Mouse (Mus musculus) midbrain, embryonic 10.5 days (tissue): ENCODE results near the gene Unkl. TPM values are rescaled to one million over a fixed set of nuclear protein-coding genes. Genes with fewer than 3 reads are reported as not detected.
"Not testable (repeated sequence)": the region's sequence is repeated elsewhere in the genome, so short reads cannot be mapped to it uniquely, and the experiment has no call there.

Source experiments
- DNase-seq: peaks from one replicate; pipeline ENCODE4 v3.0.0-alpha.2; 2017; ENCODE audit warnings: low spot score
- H3K27ac ChIP-seq: fragments of 300-500 bp; sonication (generic); replicated peaks from 2 replicates; pipeline ENCODE4 v1.5.1; 2016; ENCODE audit warnings: mild to moderate bottlenecking
- H3K27me3 ChIP-seq: fragments of 300-500 bp; sonication (generic); 2 replicates; pipeline ENCODE4 v1.6.1; 2016; ENCODE audit warnings: low read depth, mild to moderate bottlenecking; ENCODE audit not compliant: poor library complexity, severe bottlenecking
- H3K36me3 ChIP-seq: fragments of 300-500 bp; sonication (generic); 2 replicates; pipeline ENCODE4 v1.6.1; 2016; ENCODE audit warnings: mild to moderate bottlenecking, moderate library complexity
- H3K4me1 ChIP-seq: fragments of 300-500 bp; sonication (generic); 2 replicates; pipeline ENCODE4 v1.6.1; 2016
- H3K4me3 ChIP-seq: fragments of 300-500 bp; sonication (generic); 2 replicates; pipeline ENCODE4 v1.5.1; 2016; ENCODE audit warnings: mild to moderate bottlenecking, moderate library complexity
- H3K9me3 ChIP-seq: fragments of 300-500 bp; sonication (generic); replicated peaks from 2 replicates; pipeline ENCODE4 v1.6.1; 2016; ENCODE audit warnings: mild to moderate bottlenecking
- WGBS: fragments of 180-500 bp; shearing (Covaris S2); methylation state at CpG from one replicate; pipeline ENCODE4 v1.1.7; 2016; 5-methylcytosine and 5-hydroxymethylcytosine counted together
- polyA plus RNA-seq: library from polyadenylated mRNA; unstranded; fragments of >200 nt; fragmentation: Nextera tagmentation; extraction: Ambion mirVana; gene quantifications from 2 replicates; pipeline ENCODE4 v1.2.1, GENCODE M21; 2016

Unkl gene
- polyA plus RNA-seq, 1 experiment from 2014 or later, result 8.4 TPM

GRCm38 (mm10) chr17:25222504-25222940 is 34.3 kb downstream of the Unkl start:
- not testable (repeated sequence) for H3K27ac ChIP-seq, H3K9me3 ChIP-seq, DNase-seq
- Histone ChIP-seq H3K4me1 (peaks cover 20% of the 10 kb centered on the region), H3K36me3 (peaks cover 22% of the 10 kb centered on the region), H3K4me3 (peak overlapping the region; percentile 60), H3K27me3 (peaks cover 13% of the 10 kb centered on the region)
- 9% methylated on average over 16 of the region's 28 CpGs for whole genome bisulfite sequencing

GRCm38 (mm10) chr17:25222951-25223601 is 34.9 kb downstream of the Unkl start:
- H3K4me3 ChIP-seq, result peak overlapping the region; percentile 60
- 47% methylated on average over 6 of the region's 6 CpGs for WGBS
- H3K27ac ChIP-seq, result no peak overlapping the region
- H3K4me1 ChIP-seq, result peaks cover 20% of the 10 kb centered on the region
- no peak for DNase-seq
- peaks cover 22% of the 10 kb centered on the region for H3K36me3 ChIP-seq
- peaks cover 13% of the 10 kb centered on the region for H3K27me3 ChIP-seq
- H3K9me3 ChIP-seq, result no peaks in the 10 kb centered on the region

- peaks cover 21% of the 10 kb centered on the region for H3K36me3 ChIP-seq
- WGBS, result 87% methylated on average over 7 of the region's 7 CpGs
- no peak overlapping the region; the same call in 1 of the 2 replicates for H3K4me3 ChIP-seq
- H3K27me3 ChIP-seq, result peaks cover 13% of the 10 kb centered on the region
- no peaks in the 10 kb centered on the region for H3K9me3 ChIP-seq
- H3K27ac ChIP-seq, result no peak overlapping the region
- peaks cover 20% of the 10 kb centered on the region for H3K4me1 ChIP-seq
- DNase-seq, result no peak
Measured at GRCm38 (mm10) chr17:25224586-25225222, 36.5 kb downstream of the Unkl start.

- DNase-seq, result no peak
- Histone ChIP-seq H3K36me3 (peaks cover 29% of the 10 kb centered on the region), H3K27me3 (peaks cover 12% of the 10 kb centered on the region), H3K4me3 (no peak overlapping the region), H3K27ac (no peak overlapping the region), H3K9me3 (no peaks in the 10 kb centered on the region), H3K4me1 (peaks cover 20% of the 10 kb centered on the region)
- 86% methylated on average over 4 of the region's 4 CpGs for WGBS
Measured at GRCm38 (mm10) chr17:25225659-25226058, 37.5 kb downstream of the Unkl start.

- Histone ChIP-seq H3K36me3 (peaks cover 35% of the 10 kb centered on the region), H3K4me3 (no peak overlapping the region), H3K27me3 (no peaks in the 10 kb centered on the region), H3K27ac (no peak overlapping the region), H3K9me3 (no peaks in the 10 kb centered on the region), H3K4me1 (no peaks in the 10 kb centered on the region)
- DNase-seq, result no peak
- 89% methylated on average over 5 of the region's 5 CpGs for WGBS
Measured at GRCm38 (mm10) chr17:25227991-25228390, 39.8 kb downstream of the Unkl start.

GRCm38 (mm10) chr17:25230014-25230655 is 41.9 kb downstream of the Unkl start:
- not testable (repeated sequence) for H3K27me3 ChIP-seq, H3K4me3 ChIP-seq, H3K9me3 ChIP-seq, H3K4me1 ChIP-seq, DNase-seq, H3K27ac ChIP-seq
- 85% methylated on average over 17 of the region's 17 CpGs for WGBS
- peaks cover 44% of the 10 kb centered on the region for H3K36me3 ChIP-seq

- Histone ChIP-seq H3K36me3 (peaks cover 46% of the 10 kb centered on the region), H3K27me3 (no peaks in the 10 kb centered on the region), H3K4me3 (no peak overlapping the region), H3K9me3 (no peaks in the 10 kb centered on the region), H3K27ac (no peak overlapping the region), H3K4me1 (no peaks in the 10 kb centered on the region)
- 93% methylated on average over 3 of the region's 3 CpGs for WGBS
- no peak for DNase-seq
Measured at GRCm38 (mm10) chr17:25230700-25231099, 42.5 kb downstream of the Unkl start.

GRCm38 (mm10) chr17:25231621-25232020 is 43.4 kb downstream of the Unkl start:
- DNase-seq, H3K27me3 ChIP-seq, H3K4me3 ChIP-seq, H3K9me3 ChIP-seq, H3K27ac ChIP-seq, H3K4me1 ChIP-seq: not testable (repeated sequence)
- WGBS, result 96% methylated on average over 8 of the region's 11 CpGs
- peaks cover 50% of the 10 kb centered on the region for H3K36me3 ChIP-seq

GRCm38 (mm10) chr17:25235635-25236034 is 47.4 kb downstream of the Unkl start:
- peaks cover 12% of the 10 kb centered on the region for H3K4me1 ChIP-seq
- H3K36me3 ChIP-seq, result peaks cover 39% of the 10 kb centered on the region
- no peak overlapping the region for H3K27ac ChIP-seq
- 84% methylated on average over 9 of the region's 9 CpGs for WGBS
- no peaks in the 10 kb centered on the region for H3K27me3 ChIP-seq
- H3K4me3 ChIP-seq, result no peak overlapping the region
- DNase-seq, result no peak
- no peaks in the 10 kb centered on the region for H3K9me3 ChIP-seq

- H3K4me1 ChIP-seq, result peaks cover 23% of the 10 kb centered on the region
- H3K4me3 ChIP-seq, result peak within 1 kb of the TSS; percentile 99
- H3K36me3 ChIP-seq, result peaks cover 62% of the 10 kb centered on the region
- H3K9me3 ChIP-seq, result no peaks in the 10 kb centered on the region
- WGBS, result under 1% methylated on average over 80 of the region's 80 CpGs
- H3K27me3 ChIP-seq, result no peaks in the 10 kb centered on the region
- H3K27ac ChIP-seq, result peak within 1 kb of the TSS; percentile 91
- peak; percentile 88 for DNase-seq
Measured at GRCm38 (mm10) chr17:25239695-25240636, 51.8 kb downstream of the Unkl start, which contains the start of the genes Gnptg and Tsr3. TSS of gene Gnptg (minus strand) at chr17:25240124. TSS of gene Tsr3 (plus strand) at chr17:25240170.

GRCm38 (mm10) chr17:25243131-25243780 is 55.1 kb downstream of the Unkl start:
- Histone ChIP-seq H3K9me3 (no peaks in the 10 kb centered on the region), H3K36me3 (peaks cover 54% of the 10 kb centered on the region), H3K4me1 (peaks cover 25% of the 10 kb centered on the region), H3K27me3 (no peaks in the 10 kb centered on the region), H3K4me3 (no peak overlapping the region), H3K27ac (no peak overlapping the region)
- 92% methylated on average over 11 of the region's 11 CpGs for WGBS
- DNase-seq, result no peak

- peaks cover 54% of the 10 kb centered on the region for H3K36me3 ChIP-seq
- peaks cover 20% of the 10 kb centered on the region for H3K4me1 ChIP-seq
- H3K27ac ChIP-seq, result no peak overlapping the region
- no peaks in the 10 kb centered on the region for H3K9me3 ChIP-seq
- peak overlapping the region; percentile 12; the same call in 1 of the 2 replicates for H3K4me3 ChIP-seq
- no peaks in the 10 kb centered on the region for H3K27me3 ChIP-seq
- WGBS, result 88% methylated on average over 16 of the region's 16 CpGs
- DNase-seq, result no peak
Measured at GRCm38 (mm10) chr17:25244239-25244638, 56.0 kb downstream of the Unkl start.
